Mouse (Mus musculus) testis, adult 2 months (tissue): ENCODE data around the gene Fam3c.

Experiments
- CTCF ChIP-seq: fragments of 200-500 bp; IDR thresholded peaks from 2 replicates; pipeline ENCODE4 v1.5.1; 2012; ENCODE audit warnings: low read depth, mild to moderate bottlenecking, inconsistent platforms, low read length, moderate library complexity; ENCODE audit not compliant: control insufficient read depth, insufficient read depth, insufficient replicate concordance
- POLR2A ChIP-seq: fragments of 200-500 bp; IDR thresholded peaks from 2 replicates; pipeline ENCODE4 v1.6.1; 2012; ENCODE audit warnings: low read depth, mild to moderate bottlenecking, inconsistent platforms, low read length, moderate library complexity; ENCODE audit not compliant: control insufficient read depth

- TF ChIP-seq POLR2A (no peak), CTCF (no peak)
Measured at GRCm38 (mm10) chr6:22355396-22356085, 502 bp downstream of the Fam3c start.
